Comparison of ENCODE assay signal across 10 mouse cellular contexts in the genomic region with DNA sequence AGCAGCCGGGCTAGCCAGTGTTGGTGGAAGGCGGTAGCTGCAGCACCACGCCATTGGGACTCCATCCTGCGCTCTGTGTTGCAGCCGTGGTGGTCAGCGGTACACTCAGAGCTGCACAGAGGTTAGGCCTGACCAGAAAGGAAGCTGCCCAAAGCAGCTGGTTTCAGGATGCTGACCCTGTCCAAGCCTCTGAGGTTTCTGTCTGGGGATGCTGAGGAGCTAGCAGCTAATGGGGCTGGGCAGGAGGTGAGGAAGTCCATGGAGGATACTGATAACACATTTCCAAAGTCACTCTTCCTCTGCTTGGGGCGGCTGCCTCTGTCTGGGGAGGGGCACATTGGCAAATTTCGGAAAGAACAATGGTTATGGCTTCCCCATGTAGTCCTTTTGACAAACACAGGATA. TPM values are rescaled to one million over a fixed set of nuclear protein-coding genes. Genes with fewer than 3 reads are reported as not detected.
DNase-seq lines count a peak whose midpoint lies in the region; ATAC-seq and TF ChIP-seq lines count a peak whose summit lies in the region.
"Had no signal": no experiment of that assay in that cellular context is flagged by ENCODE, and none has a peak within 500 bp of the region (broad histone marks: within the 10 kb centered on the region; RNA-seq: fewer than 3 reads in every experiment).

A gene (minus strand): TSS at position 200 of the 404 bp plus-strand sequence.

- peak; percentile 73 for ATAC-seq in common myeloid progenitor, adult 5-6 weeks (replicated peaks; ENCODE audit: low read depth, poor library complexity, severe bottlenecking)
- peak; percentile 83 for ATAC-seq in lung, embryonic 16.5 days (ENCODE audit: low read depth)
- no peak for ATAC-seq in frontal cortex, adult (ENCODE audit: low TSS enrichment)

- no peak within 1 kb of the TSS for H3K4me2 ChIP-seq in lung, embryonic 16.5 days (ENCODE audit: low read depth, low read length)
- H3K4me2 ChIP-seq: heart, embryonic 13.5 days; limb, embryonic 15.5 days had no signal

- no peaks in the 10 kb centered on the region for H3K27me3 ChIP-seq in kidney, adult 2 months (replicated peaks; ENCODE audit: control insufficient read depth, insufficient read depth, low read length)
- H3K27me3 ChIP-seq in lung, embryonic 16.5 days (ENCODE audit: control insufficient read depth, insufficient read depth, low read depth, low read length): no peaks in the 10 kb centered on the region
- H3K27me3 ChIP-seq: heart, embryonic 13.5 days; limb, embryonic 15.5 days had no signal

- H3K4me1 ChIP-seq in kidney, adult 2 months (ENCODE audit: control insufficient read depth, insufficient read depth, low read length): no peaks in the 10 kb centered on the region; the same call in 1 of the 2 replicates
- H3K4me1 ChIP-seq in lung, embryonic 16.5 days (replicated peaks; ENCODE audit: control insufficient read depth, insufficient read depth, low read length): no peaks in the 10 kb centered on the region
- H3K4me1 ChIP-seq: heart, embryonic 13.5 days; limb, embryonic 15.5 days had no signal

- no peak within 1 kb of the TSS for H3K4me3 ChIP-seq in kidney, adult 2 months (ENCODE audit: insufficient read depth, low read depth, low read length)
- peak within 1 kb of the TSS; percentile 17 for H3K4me3 ChIP-seq in lung, embryonic 16.5 days (ENCODE audit: low read length)
- H3K4me3 ChIP-seq: heart, embryonic 13.5 days; limb, embryonic 15.5 days had no signal

- TF ChIP-seq CTCF in kidney, adult 2 months (conservative IDR thresholded peaks at IDR 0.05; ENCODE audit: insufficient read depth, insufficient read length, low read depth, low read length): no peak

- TF ChIP-seq POLR2A in kidney, adult 2 months (IDR thresholded peaks at IDR 0.05; ENCODE audit: low read depth, low read length): no peak

- H3K27ac ChIP-seq in kidney, adult 2 months (ENCODE audit: insufficient read depth, low read depth, low read length): 0 out of 2 replicates have a peak within 1 kb of the TSS, but pooled peaks have one; percentile 35
- peak within 1 kb of the TSS; percentile 21; the same call in 1 of the 2 replicates for H3K27ac ChIP-seq in lung, embryonic 16.5 days (ENCODE audit: low read length)
- H3K27ac ChIP-seq: heart, embryonic 13.5 days; limb, embryonic 15.5 days had no signal

- H3K36me3 ChIP-seq in kidney, adult 2 months (ENCODE audit: control insufficient read depth, insufficient read depth, low read length): no peaks in the 10 kb centered on the region
- H3K36me3 ChIP-seq in lung, embryonic 16.5 days (ENCODE audit: control insufficient read depth, insufficient read depth, low read length): no peaks in the 10 kb centered on the region
- H3K36me3 ChIP-seq: heart, embryonic 13.5 days; limb, embryonic 15.5 days had no signal

- no peak within 1 kb of the TSS for H3K9ac ChIP-seq in lung, embryonic 16.5 days (ENCODE audit: low read length)
- H3K9ac ChIP-seq: heart, embryonic 13.5 days; limb, embryonic 15.5 days had no signal

- H3K9me3 ChIP-seq in lung, embryonic 16.5 days (ENCODE audit: control insufficient read depth, low read length): no peaks in the 10 kb centered on the region
- H3K9me3 ChIP-seq: heart, embryonic 13.5 days; limb, embryonic 15.5 days had no signal

- WGBS in kidney, adult 2 months: 68% methylated on average over 8 of the region's 8 CpGs
- WGBS in lung, embryonic 16.5 days: 66% methylated on average over 8 of the region's 8 CpGs

- peak; percentile 3 for DNase-seq in adrenal gland, postnatal 10 days
- DNase-seq in adrenal gland, postnatal 25 days: no peak
- DNase-seq in kidney, adult 2 months: peak; percentile 55
- DNase-seq in urinary bladder, postnatal 14 days (ENCODE audit: low spot score): no peak
- no peak for DNase-seq in left cerebral cortex, adult 9 months (ENCODE audit: low spot score in 2 of 2)

RNA-seq across cellular contexts. Expression of the gene that starts here (rescaled TPM):
- total RNA-seq in adrenal gland, postnatal 10 days (2021): 1 to 10 TPM; 2.9 to 3.7 TPM
- 0.61 and 0.86 TPM in 2 replicates for total RNA-seq in adrenal gland, postnatal 25 days (2021)
- not detected in 2 replicates for total RNA-seq in common myeloid progenitor, adult 5-6 weeks (2017)
- 1.7 and 1.8 TPM in 2 replicates for polyA plus RNA-seq in kidney, adult 2 months (2012; rRNA removed)
- polyA plus RNA-seq in lung, embryonic 16.5 days (2015; fragmentation: Nextera tagmentation; extraction: Ambion mirVana): 2.3 and 3.1 TPM in 2 replicates

Comparison
In these comparisons a context has a peak if more than half of its experiments do, and no peak if none do; other contexts are left out.
1. DNase-seq: peak in adrenal gland, postnatal 10 days (single experiment) and kidney, adult 2 months (single experiment); none in adrenal gland, postnatal 25 days (single experiment), urinary bladder, postnatal 14 days (single experiment) and left cerebral cortex, adult 9 months (0 of 2).
2. Peak in ATAC-seq in common myeloid progenitor, adult 5-6 weeks; RNA of the gene not detected or under 1 TPM.